Mouse (Mus musculus) neural tube, embryonic 13.5 days (tissue): ENCODE data around the gene Gm20388. TPM values are rescaled to one million over a fixed set of nuclear protein-coding genes. Genes with fewer than 3 reads are reported as not detected.

Experiments
- ATAC-seq: fragments of 200-750 bp; cut with Nextera tagmentation; 2 replicates; pipeline ENCODE4 v1.8.0; 2017; ENCODE audit warnings: low read depth, mild to moderate bottlenecking, moderate TSS enrichment, moderate library complexity
- H3K27ac ChIP-seq: fragments of 300-500 bp; sonication (generic); replicated peaks from 2 replicates; pipeline ENCODE4 v1.5.1; 2015; ENCODE audit warnings: moderate library complexity, mild to moderate bottlenecking, inconsistent platforms
- H3K27me3 ChIP-seq: fragments of 300-500 bp; sonication (generic); 2 replicates; pipeline ENCODE4 v1.6.1; 2015; ENCODE audit warnings: mild to moderate bottlenecking, inconsistent platforms
- H3K36me3 ChIP-seq: fragments of 300-500 bp; sonication (generic); 2 replicates; pipeline ENCODE4 v1.6.1; 2015; ENCODE audit warnings: mild to moderate bottlenecking, inconsistent platforms
- H3K4me1 ChIP-seq: fragments of 300-500 bp; sonication (generic); replicated peaks from 2 replicates; pipeline ENCODE4 v1.6.1; 2015; ENCODE audit warnings: inconsistent platforms
- H3K4me2 ChIP-seq: fragments of 300-500 bp; sonication (generic); 2 replicates; pipeline ENCODE4 v1.6.1; 2015; ENCODE audit warnings: inconsistent platforms, mild to moderate bottlenecking, moderate library complexity
- H3K4me3 ChIP-seq: fragments of 300-500 bp; sonication (generic); 2 replicates; pipeline ENCODE4 v1.5.1; 2015; ENCODE audit warnings: mild to moderate bottlenecking, inconsistent platforms
- H3K9ac ChIP-seq: fragments of 300-500 bp; sonication (generic); 2 replicates; pipeline ENCODE4 v1.6.1; 2015; ENCODE audit warnings: moderate library complexity, mild to moderate bottlenecking, inconsistent platforms
- H3K9me3 ChIP-seq: fragments of 300-500 bp; sonication (generic); 2 replicates; pipeline ENCODE4 v1.6.1; 2016; ENCODE audit warnings: inconsistent platforms
- WGBS: fragments of 180-500 bp; shearing (Covaris S2); methylation state at CpG from one replicate; pipeline ENCODE4 v1.1.7; 2015; 5-methylcytosine and 5-hydroxymethylcytosine counted together
- polyA plus RNA-seq: library from polyadenylated mRNA; unstranded; fragments of >200 nt; fragmentation: Nextera tagmentation; extraction: Ambion mirVana; gene quantifications from 2 replicates; pipeline ENCODE4 v1.2.1, GENCODE M21; 2015

Gene Gm20388
- polyA plus RNA-seq, 1 experiment from 2014 or later, result 0.27 TPM

- WGBS, result 45% methylated on average over 21 of the region's 21 CpGs
- H3K9me3 ChIP-seq, result no peaks in the 10 kb centered on the region
- no peaks in the 10 kb centered on the region for H3K36me3 ChIP-seq
- peaks cover 30% of the 10 kb centered on the region for H3K27me3 ChIP-seq
- no peak overlapping the region for H3K4me3 ChIP-seq
- no peak overlapping the region for H3K4me2 ChIP-seq
- H3K27ac ChIP-seq, result no peak overlapping the region
- H3K4me1 ChIP-seq, result peaks cover 15% of the 10 kb centered on the region
- no peak for ATAC-seq
- no peak overlapping the region for H3K9ac ChIP-seq
Measured at GRCm38 (mm10) chr8:121258126-121258792, 1347.6 kb downstream of the Gm20388 start.

- peaks cover 14% of the 10 kb centered on the region for H3K4me1 ChIP-seq
- H3K9me3 ChIP-seq, result no peaks in the 10 kb centered on the region
- no peak overlapping the region for H3K9ac ChIP-seq
- H3K27ac ChIP-seq, result no peak overlapping the region
- no peak overlapping the region for H3K4me2 ChIP-seq
- ATAC-seq, result no peak
- WGBS, result 83% methylated on average over 21 of the region's 21 CpGs
- no peaks in the 10 kb centered on the region for H3K36me3 ChIP-seq
- peaks cover 9% of the 10 kb centered on the region for H3K27me3 ChIP-seq
- H3K4me3 ChIP-seq, result no peak overlapping the region
Measured at GRCm38 (mm10) chr8:121262728-121263389, 1352.2 kb downstream of the Gm20388 start.

GRCm38 (mm10) chr8:121263390-121263775 is 1352.7 kb downstream of the Gm20388 start:
- WGBS, result 63% methylated on average over 14 of the region's 14 CpGs

GRCm38 (mm10) chr8:121264260-121264659 is 1353.6 kb downstream of the Gm20388 start:
- H3K9ac ChIP-seq, result no peak overlapping the region
- H3K27me3 ChIP-seq, result no peaks in the 10 kb centered on the region
- no peak overlapping the region for H3K4me3 ChIP-seq
- no peak overlapping the region for H3K4me2 ChIP-seq
- H3K36me3 ChIP-seq, result no peaks in the 10 kb centered on the region
- 85% methylated on average over 9 of the region's 9 CpGs for WGBS
- H3K27ac ChIP-seq, result no peak overlapping the region
- H3K9me3 ChIP-seq, result no peaks in the 10 kb centered on the region
- 0 out of 2 replicates have a peak, but pooled peaks cover 3% of the 10 kb centered on the region for H3K4me1 ChIP-seq
- no peak for ATAC-seq

More at GRCm38 (mm10) chr8:121263390-121263775, 1352.7 kb downstream of the Gm20388 start:
- no peak for ATAC-seq
- H3K27me3 ChIP-seq, result peaks cover 6% of the 10 kb centered on the region
- H3K27ac ChIP-seq, result no peak overlapping the region
- no peaks in the 10 kb centered on the region for H3K9me3 ChIP-seq
- no peak overlapping the region for H3K4me2 ChIP-seq
- no peak overlapping the region for H3K4me3 ChIP-seq
- no peak overlapping the region for H3K9ac ChIP-seq
- no peaks in the 10 kb centered on the region for H3K36me3 ChIP-seq
- H3K4me1 ChIP-seq, result peaks cover 9% of the 10 kb centered on the region

GRCm38 (mm10) chr8:121271542-121271941 is 1360.9 kb downstream of the Gm20388 start:
- Histone ChIP-seq H3K4me2 (no peak overlapping the region), H3K4me3 (no peak overlapping the region), H3K27me3 (no peaks in the 10 kb centered on the region), H3K9ac (no peak overlapping the region), H3K36me3 (no peaks in the 10 kb centered on the region), H3K9me3 (no peaks in the 10 kb centered on the region), H3K27ac (no peak overlapping the region), H3K4me1 (peaks cover 12% of the 10 kb centered on the region)
- 62% methylated on average over 8 of the region's 8 CpGs for WGBS
- no peak for ATAC-seq

GRCm38 (mm10) chr8:121273195-121273594 is 1362.6 kb downstream of the Gm20388 start:
- ATAC-seq, result peak; percentile 68; the same call in 1 of the 2 replicates
- H3K4me1 ChIP-seq, result peaks cover 12% of the 10 kb centered on the region
- no peaks in the 10 kb centered on the region for H3K27me3 ChIP-seq
- H3K9me3 ChIP-seq, result no peaks in the 10 kb centered on the region
- 54% methylated on average over 14 of the region's 14 CpGs for WGBS
- no peak overlapping the region for H3K27ac ChIP-seq
- H3K9ac ChIP-seq, result peak overlapping the region; percentile 31; the same call in 1 of the 2 replicates
- no peak overlapping the region; the same call in 1 of the 2 replicates for H3K4me3 ChIP-seq
- no peaks in the 10 kb centered on the region for H3K36me3 ChIP-seq
- H3K4me2 ChIP-seq, result peak overlapping the region; percentile 32

GRCm38 (mm10) chr8:121273620-121274019 is 1363.0 kb downstream of the Gm20388 start:
- Histone ChIP-seq H3K9ac (0 out of 2 replicates have a peak overlapping the region, but pooled peaks have one; percentile 0), H3K27ac (no peak overlapping the region), H3K36me3 (no peaks in the 10 kb centered on the region), H3K27me3 (no peaks in the 10 kb centered on the region), H3K4me1 (peaks cover 12% of the 10 kb centered on the region), H3K4me3 (no peak overlapping the region), H3K4me2 (no peak overlapping the region), H3K9me3 (no peaks in the 10 kb centered on the region)
- ATAC-seq, result peak; percentile 60; the same call in 1 of the 2 replicates
- 85% methylated on average over 15 of the region's 15 CpGs for WGBS

GRCm38 (mm10) chr8:121280414-121280813 is 1369.8 kb downstream of the Gm20388 start:
- peaks cover 9% of the 10 kb centered on the region for H3K4me1 ChIP-seq
- H3K4me3 ChIP-seq, result no peak overlapping the region
- 71% methylated on average over 9 of the region's 9 CpGs for WGBS
- no peak overlapping the region for H3K4me2 ChIP-seq
- no peaks in the 10 kb centered on the region for H3K27me3 ChIP-seq
- no peak overlapping the region for H3K9ac ChIP-seq
- H3K36me3 ChIP-seq, result no peaks in the 10 kb centered on the region
- H3K9me3 ChIP-seq, result no peaks in the 10 kb centered on the region
- ATAC-seq, result no peak
- no peak overlapping the region for H3K27ac ChIP-seq

GRCm38 (mm10) chr8:121289346-121289745 is 1378.7 kb downstream of the Gm20388 start:
- H3K4me2 ChIP-seq, result no peak overlapping the region
- no peaks in the 10 kb centered on the region for H3K9me3 ChIP-seq
- H3K4me1 ChIP-seq, result peaks cover 43% of the 10 kb centered on the region
- no peaks in the 10 kb centered on the region for H3K36me3 ChIP-seq
- H3K4me3 ChIP-seq, result no peak overlapping the region
- no peak overlapping the region for H3K9ac ChIP-seq
- H3K27ac ChIP-seq, result no peak overlapping the region
- WGBS, result 73% methylated on average over 5 of the region's 5 CpGs
- ATAC-seq, result no peak
- H3K27me3 ChIP-seq, result peaks cover 4% of the 10 kb centered on the region; the same call in 1 of the 2 replicates

GRCm38 (mm10) chr8:121290547-121290946 is 1379.9 kb downstream of the Gm20388 start:
- peaks cover 4% of the 10 kb centered on the region; the same call in 1 of the 2 replicates for H3K27me3 ChIP-seq
- no peak overlapping the region for H3K27ac ChIP-seq
- no peak overlapping the region for H3K4me2 ChIP-seq

GRCm38 (mm10) chr8:121293418-121293817 is 1382.8 kb downstream of the Gm20388 start:
- Histone ChIP-seq H3K4me3 (no peak overlapping the region), H3K9me3 (no peaks in the 10 kb centered on the region), H3K4me1 (peaks cover 52% of the 10 kb centered on the region), H3K27me3 (peaks cover 4% of the 10 kb centered on the region; the same call in 1 of the 2 replicates), H3K27ac (no peak overlapping the region), H3K4me2 (no peak overlapping the region), H3K9ac (no peak overlapping the region), H3K36me3 (no peaks in the 10 kb centered on the region)
- ATAC-seq, result no peak
- WGBS, result 86% methylated on average over 10 of the region's 10 CpGs

More at GRCm38 (mm10) chr8:121290547-121290946, 1379.9 kb downstream of the Gm20388 start:
- H3K9me3 ChIP-seq, result no peaks in the 10 kb centered on the region
- no peak overlapping the region for H3K4me3 ChIP-seq
- peaks cover 50% of the 10 kb centered on the region for H3K4me1 ChIP-seq
- no peaks in the 10 kb centered on the region for H3K36me3 ChIP-seq
- H3K9ac ChIP-seq, result no peak overlapping the region
- no peak for ATAC-seq
- 41% methylated on average over 17 of the region's 17 CpGs for WGBS
